Mouse (Mus musculus) liver, embryonic 11.5 days (tissue): ENCODE measurements around the gene Wdfy4. TPM values are rescaled to one million over a fixed set of nuclear protein-coding genes. Genes with fewer than 3 reads are reported as not detected.

Source experiments
- ATAC-seq: fragments of 200-750 bp; cut with Nextera tagmentation; replicated peaks from 2 replicates; pipeline ENCODE4 v1.8.0; 2017; ENCODE audit warnings: moderate number of reproducible peaks, mild to moderate bottlenecking, moderate TSS enrichment, moderate library complexity; ENCODE audit not compliant: low FRiP score
- DNase-seq: peaks from one replicate; pipeline ENCODE4 v3.0.0-alpha.2; 2017; ENCODE audit warnings: low spot score
- H3K27ac ChIP-seq: fragments of 300-500 bp; sonication (generic); 2 replicates; pipeline ENCODE4 v1.5.1; 2014; ENCODE audit warnings: mild to moderate bottlenecking, low read depth, low read length, control low read depth
- H3K27me3 ChIP-seq: fragments of 300-500 bp; sonication (generic); replicated peaks from 2 replicates; pipeline ENCODE4 v1.6.1; 2014; ENCODE audit warnings: low read length, mixed read lengths; ENCODE audit not compliant: control insufficient read depth, insufficient read depth
- H3K36me3 ChIP-seq: fragments of 300-500 bp; sonication (generic); 2 replicates; pipeline ENCODE4 v1.6.1; 2014; ENCODE audit warnings: mild to moderate bottlenecking, low read length, moderate library complexity, mixed read lengths; ENCODE audit not compliant: control insufficient read depth, insufficient read depth
- H3K4me1 ChIP-seq: fragments of 300-500 bp; sonication (generic); replicated peaks from 2 replicates; pipeline ENCODE4 v1.6.1; 2014; ENCODE audit warnings: low read length, mixed read lengths; ENCODE audit not compliant: control insufficient read depth, insufficient read depth
- H3K4me2 ChIP-seq: fragments of 300-500 bp; sonication (generic); 2 replicates; pipeline ENCODE4 v1.6.1; 2014; ENCODE audit warnings: mild to moderate bottlenecking, control low read depth, moderate library complexity
- H3K4me3 ChIP-seq: fragments of 300-500 bp; sonication (generic); 2 replicates; pipeline ENCODE4 v1.5.1; 2014; ENCODE audit warnings: low read depth, low read length, control low read depth
- H3K9ac ChIP-seq: fragments of 300-500 bp; sonication (generic); 2 replicates; pipeline ENCODE4 v1.6.1; 2014; ENCODE audit warnings: low read depth, low read length, control low read depth
- H3K9me3 ChIP-seq: fragments of 300-500 bp; sonication (generic); 2 replicates; pipeline ENCODE4 v1.6.1; 2016; ENCODE audit warnings: low read length, inconsistent platforms, mixed read lengths; ENCODE audit not compliant: control insufficient read depth
- WGBS: fragments of 180-500 bp; shearing (Covaris S2); extraction: QIAGEN DNeasy Blood & Tissue Kit; methylation state at CpG from one replicate; pipeline ENCODE4 v1.1.7; 2014; 5-methylcytosine and 5-hydroxymethylcytosine counted together
- polyA plus RNA-seq: library from polyadenylated mRNA; unstranded; fragments of >200 nt; fragmentation: Nextera tagmentation; extraction: Ambion mirVana; gene quantifications from 2 replicates; pipeline ENCODE4 v1.2.1, GENCODE M21; 2014

The Wdfy4 gene
- polyA plus RNA-seq, 1 experiment from 2014 or later = 1.9 TPM

GRCm38 (mm10) chr14:32960481-32960880, 224.8 kb downstream of the Wdfy4 start:
- DNase-seq = peak; percentile 50
- no peaks in the 10 kb centered on the region for H3K27me3 ChIP-seq
- WGBS = 43% methylated on average over 5 of the region's 5 CpGs

GRCm38 (mm10) chr14:32958671-32959070, 226.6 kb downstream of the Wdfy4 start:
- H3K9me3 ChIP-seq = no peaks in the 10 kb centered on the region
- no peak overlapping the region for H3K4me3 ChIP-seq
- peaks cover 2% of the 10 kb centered on the region for H3K4me1 ChIP-seq
- H3K27ac ChIP-seq = no peak overlapping the region
- H3K9ac ChIP-seq = no peak overlapping the region
- H3K27me3 ChIP-seq = no peaks in the 10 kb centered on the region
- DNase-seq (no peak), ATAC-seq (no peak)
- WGBS = 56% methylated on average over 8 of the region's 8 CpGs
- H3K36me3 ChIP-seq = no peaks in the 10 kb centered on the region
- no peak overlapping the region for H3K4me2 ChIP-seq

More at GRCm38 (mm10) chr14:32960481-32960880, 224.8 kb downstream of the Wdfy4 start:
- no peak overlapping the region for H3K27ac ChIP-seq
- peaks cover 2% of the 10 kb centered on the region for H3K4me1 ChIP-seq
- H3K9me3 ChIP-seq = no peaks in the 10 kb centered on the region
- no peaks in the 10 kb centered on the region for H3K36me3 ChIP-seq
- H3K4me3 ChIP-seq = no peak overlapping the region
- no peak overlapping the region for H3K4me2 ChIP-seq
- ATAC-seq = no peak
- H3K9ac ChIP-seq = no peak overlapping the region

GRCm38 (mm10) chr14:32956486-32956885, 228.8 kb downstream of the Wdfy4 start:
- 74% methylated on average over 8 of the region's 8 CpGs for WGBS
- peaks cover 4% of the 10 kb centered on the region for H3K4me1 ChIP-seq
- no peak overlapping the region for H3K4me2 ChIP-seq
- no peak overlapping the region for H3K4me3 ChIP-seq
- no peak overlapping the region for H3K9ac ChIP-seq
- H3K9me3 ChIP-seq = no peaks in the 10 kb centered on the region
- no peaks in the 10 kb centered on the region for H3K36me3 ChIP-seq
- DNase-seq (no peak), ATAC-seq (no peak)
- H3K27me3 ChIP-seq = no peaks in the 10 kb centered on the region
- no peak overlapping the region for H3K27ac ChIP-seq

GRCm38 (mm10) chr14:32950312-32951301, 234.7 kb downstream of the Wdfy4 start:
- Histone ChIP-seq H3K4me1 (peaks cover 4% of the 10 kb centered on the region; the same call in 1 of the 2 replicates), H3K4me2 (no peak overlapping the region), H3K9me3 (no peaks in the 10 kb centered on the region), H3K9ac (no peak overlapping the region), H3K36me3 (no peaks in the 10 kb centered on the region), H3K4me3 (no peak overlapping the region), H3K27ac (no peak overlapping the region), H3K27me3 (no peaks in the 10 kb centered on the region; the same call in 1 of the 2 replicates)
- DNase-seq (no peak), ATAC-seq (no peak)
- WGBS = 68% methylated on average over 20 of the region's 20 CpGs

- no peaks in the 10 kb centered on the region for H3K36me3 ChIP-seq
- H3K27ac ChIP-seq = no peak overlapping the region
- no peak for ATAC-seq
Measured at GRCm38 (mm10) chr14:32947512-32947911, 237.8 kb downstream of the Wdfy4 start.

GRCm38 (mm10) chr14:32939217-32939616, 246.1 kb downstream of the Wdfy4 start:
- Histone ChIP-seq H3K9me3 (no peaks in the 10 kb centered on the region), H3K27me3 (no peaks in the 10 kb centered on the region), H3K4me2 (no peak overlapping the region), H3K4me3 (no peak overlapping the region), H3K4me1 (no peaks in the 10 kb centered on the region), H3K9ac (no peak overlapping the region), H3K36me3 (no peaks in the 10 kb centered on the region), H3K27ac (no peak overlapping the region)
- DNase-seq (no peak), ATAC-seq (no peak)
- WGBS = 76% methylated on average over 5 of the region's 5 CpGs

More at GRCm38 (mm10) chr14:32947512-32947911, 237.8 kb downstream of the Wdfy4 start:
- H3K4me3 ChIP-seq = no peak overlapping the region
- 87% methylated on average over 2 of the region's 2 CpGs for WGBS
- no peaks in the 10 kb centered on the region; the same call in 1 of the 2 replicates for H3K27me3 ChIP-seq
- DNase-seq = no peak
- no peak overlapping the region for H3K9ac ChIP-seq
- H3K9me3 ChIP-seq = no peaks in the 10 kb centered on the region
- H3K4me1 ChIP-seq = peaks cover 4% of the 10 kb centered on the region; the same call in 1 of the 2 replicates
- no peak overlapping the region for H3K4me2 ChIP-seq

- H3K36me3 ChIP-seq = no peaks in the 10 kb centered on the region
- no peak overlapping the region for H3K9ac ChIP-seq
- H3K4me3 ChIP-seq = no peak overlapping the region
- no peaks in the 10 kb centered on the region for H3K9me3 ChIP-seq
- DNase-seq (no peak), ATAC-seq (no peak)
- H3K27me3 ChIP-seq = no peaks in the 10 kb centered on the region
- no peak overlapping the region for H3K4me2 ChIP-seq
- 68% methylated on average over 6 of the region's 6 CpGs for WGBS
- no peak overlapping the region for H3K27ac ChIP-seq
- H3K4me1 ChIP-seq = no peaks in the 10 kb centered on the region
Measured at GRCm38 (mm10) chr14:32934064-32934463, 251.2 kb downstream of the Wdfy4 start.

- H3K4me1 ChIP-seq = no peaks in the 10 kb centered on the region
- H3K9me3 ChIP-seq = no peaks in the 10 kb centered on the region
- WGBS = 75% methylated on average over 8 of the region's 8 CpGs
- DNase-seq (no peak), ATAC-seq (no peak)
- H3K36me3 ChIP-seq = no peaks in the 10 kb centered on the region
- H3K27me3 ChIP-seq = no peaks in the 10 kb centered on the region
- H3K4me3 ChIP-seq = no peak overlapping the region
- H3K9ac ChIP-seq = no peak overlapping the region
- no peak overlapping the region for H3K4me2 ChIP-seq
- H3K27ac ChIP-seq = no peak overlapping the region
Measured at GRCm38 (mm10) chr14:32932220-32932619, 253.1 kb downstream of the Wdfy4 start.
